Mouse (Mus musculus): ENCODE measurements around the gene Brd3. TPM values are rescaled to one million over a fixed set of nuclear protein-coding genes. Genes with fewer than 3 reads are reported as not detected.

Gene Brd3
- total RNA-seq, 2 experiments from 2014 or later: 20.8 to 32.2 TPM

DNA sequence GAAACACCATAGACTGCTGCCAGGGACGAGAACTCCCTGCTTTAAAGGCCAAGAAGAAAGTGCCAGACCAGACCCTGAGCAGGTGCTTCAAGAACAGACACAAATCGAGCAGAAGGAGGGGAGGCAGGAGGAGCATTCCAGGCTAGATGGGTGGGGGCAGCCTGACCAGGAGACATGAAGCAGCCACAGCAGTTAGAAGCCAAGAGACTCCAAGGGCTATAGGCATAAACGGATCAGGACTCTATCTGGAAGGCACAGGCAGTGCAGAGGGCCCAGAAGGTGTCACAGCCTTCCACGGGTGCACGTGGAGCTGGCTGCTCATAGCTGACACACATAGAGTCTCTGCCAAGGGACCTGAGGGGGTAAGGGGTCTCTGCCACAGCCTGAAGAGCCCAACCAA is 47.3 kb downstream of the Brd3 start:
- TF ChIP-seq CTCF (IDR thresholded peaks at IDR 0.05): no peak
- Histone ChIP-seq H3K4me3 (no peak overlapping the region), H3K27ac (no peak overlapping the region)
- intact Hi-C loops (cut with DNase I): no loop called here
- no peak for DNase-seq

DNA sequence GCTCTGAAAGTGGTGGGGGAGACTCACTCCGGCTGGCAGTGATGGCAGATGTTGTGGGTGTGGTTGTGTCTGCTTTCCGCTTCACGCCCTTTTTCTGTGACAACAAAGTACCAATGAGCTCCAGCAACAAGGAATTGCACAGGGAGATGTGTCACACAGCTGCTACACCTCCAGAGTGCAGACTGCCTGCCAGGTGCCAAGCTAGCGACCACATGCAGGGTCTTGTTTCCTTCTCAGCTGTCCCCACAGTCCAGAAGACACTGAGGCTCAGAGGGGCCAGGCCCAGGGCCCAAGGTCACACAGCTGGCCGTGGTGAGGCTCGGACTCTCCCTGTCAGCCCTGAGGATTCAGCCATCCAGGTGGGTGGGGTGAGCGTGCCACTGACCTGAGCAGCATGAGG is 47.7 kb downstream of the Brd3 start:
- no peak for TF ChIP-seq CTCF (IDR thresholded peaks at IDR 0.05)
- DNase-seq: no peak
- intact Hi-C loops (cut with DNase I): no loop called here

DNA sequence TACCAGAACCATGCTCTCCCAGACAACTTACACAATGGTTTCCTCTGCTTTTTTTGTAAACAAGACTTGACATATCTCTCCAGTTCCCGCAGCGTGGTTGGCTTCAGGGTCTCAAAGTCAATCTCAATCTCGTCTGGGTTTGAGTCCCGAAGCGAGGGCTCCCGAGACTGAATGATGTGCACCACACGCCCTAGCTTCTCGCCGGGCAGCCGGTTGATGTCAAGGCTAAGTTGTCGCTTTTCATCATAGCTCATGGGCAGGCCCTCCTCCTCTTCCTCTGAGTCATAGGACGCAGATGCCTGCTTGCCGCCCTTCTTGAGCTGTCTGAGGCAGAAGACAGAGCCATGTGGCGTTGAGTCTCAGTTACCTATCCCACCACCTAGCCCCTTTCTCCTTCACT is 57.2 kb downstream of the Brd3 start:
- DNase-seq: no peak
- Histone ChIP-seq H3K27ac (no peak overlapping the region), H3K4me3 (no peak overlapping the region)
- no peak for TF ChIP-seq CTCF (IDR thresholded peaks at IDR 0.05)
- intact Hi-C loops (cut with DNase I): no loop called here

More for the DNA sequence above, 47.7 kb downstream of the Brd3 start:
- Histone ChIP-seq H3K27ac (no peak overlapping the region), H3K4me3 (no peak overlapping the region)

DNA sequence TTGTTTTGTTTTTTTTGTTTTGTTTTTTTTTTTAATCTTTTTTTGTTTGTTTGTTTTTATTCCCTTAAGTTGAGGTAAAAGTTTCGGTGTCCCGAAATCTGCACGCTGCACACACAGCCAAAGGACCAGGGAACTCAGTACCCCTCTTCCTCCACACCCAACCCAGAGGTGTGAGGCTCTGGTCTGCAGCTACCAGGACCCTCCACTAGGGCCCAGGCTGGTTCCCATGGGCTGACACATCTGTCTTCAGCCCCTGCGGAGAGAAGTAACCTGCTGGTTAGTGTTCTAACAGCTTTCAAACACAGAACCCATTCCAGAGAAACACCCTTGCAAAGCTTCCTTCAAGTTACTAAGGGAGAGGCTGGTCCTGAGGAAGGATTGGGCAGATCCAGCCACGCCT is 59.7 kb downstream of the Brd3 start:
- intact Hi-C loops (cut with DNase I): no loop called here
- Histone ChIP-seq H3K4me3 (no peak overlapping the region), H3K27ac (no peak overlapping the region)
- no peak for DNase-seq
- peak; percentile 1; the same call in 1 of the 2 replicates for TF ChIP-seq CTCF (IDR thresholded peaks at IDR 0.05)

DNA sequence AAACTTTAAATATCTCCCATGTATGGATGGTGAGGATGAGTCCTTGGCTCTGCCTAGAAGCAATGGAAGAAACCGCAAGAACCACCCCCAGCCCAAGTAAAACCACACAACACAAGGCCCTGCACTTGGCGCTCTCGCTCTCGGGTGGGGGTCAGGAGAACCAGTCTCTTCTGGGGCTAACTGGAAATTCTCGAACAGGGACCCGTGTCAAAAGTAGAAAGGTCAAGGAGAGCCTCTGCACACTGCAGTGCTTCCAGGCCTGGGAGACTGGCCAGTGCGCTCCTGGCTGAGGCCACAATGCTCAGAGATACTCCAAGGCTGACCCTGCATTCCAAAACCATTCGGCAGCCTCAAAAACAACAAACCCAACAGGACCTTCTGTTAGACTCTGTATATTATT is 60.6 kb downstream of the Brd3 start:
- DNase-seq: no peak
- no peak for TF ChIP-seq CTCF (IDR thresholded peaks at IDR 0.05)
- no peak overlapping the region for H3K4me3 ChIP-seq
- intact Hi-C loops (cut with DNase I): no loop called here
- H3K27ac ChIP-seq: no peak overlapping the region

DNA sequence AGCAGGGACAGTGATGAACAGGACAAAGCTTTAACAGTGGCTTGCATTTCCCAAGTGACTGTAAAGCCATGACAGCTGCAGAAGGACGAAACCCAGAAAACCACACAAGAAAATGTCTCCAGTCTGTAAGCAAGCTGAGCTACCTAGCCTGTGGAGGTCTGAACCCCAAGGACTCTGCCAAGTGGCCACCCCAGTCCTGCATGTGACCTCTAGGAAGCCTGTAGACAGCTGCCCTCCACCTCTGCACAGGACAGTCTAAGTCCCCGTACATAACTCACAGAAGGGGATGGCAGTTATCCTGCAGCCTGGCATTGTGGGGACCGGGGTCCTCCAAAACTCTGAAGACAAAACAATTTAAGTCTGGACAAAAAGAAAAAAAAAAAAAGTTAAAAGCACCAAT is 61.6 kb downstream of the Brd3 start:
- intact Hi-C loops (cut with DNase I): no loop called here
- TF ChIP-seq CTCF (IDR thresholded peaks at IDR 0.05): no peak
- DNase-seq: no peak
- H3K4me3 ChIP-seq: no peak overlapping the region
- H3K27ac ChIP-seq: no peak overlapping the region

DNA sequence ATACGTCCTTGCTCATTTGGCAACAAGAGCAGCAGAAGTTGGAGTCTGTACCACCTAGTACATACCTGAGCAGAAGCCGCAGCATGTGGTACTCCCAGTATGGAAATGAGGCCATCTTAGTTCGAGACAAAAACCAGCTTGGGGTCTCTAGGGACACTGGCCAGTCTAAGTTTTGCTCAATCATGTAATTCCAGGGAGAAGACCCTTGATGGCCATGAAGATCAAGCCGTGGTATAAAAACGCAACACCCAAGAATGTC is 64.1 kb downstream of the Brd3 start:
- peak overlapping the region; percentile 80; the same call in 1 of the 2 replicates for H3K4me3 ChIP-seq
- TF ChIP-seq CTCF (IDR thresholded peaks at IDR 0.05): no peak
- H3K27ac ChIP-seq: no peak overlapping the region
- DNase-seq: no peak
- intact Hi-C loops (cut with DNase I): no loop called here

DNA sequence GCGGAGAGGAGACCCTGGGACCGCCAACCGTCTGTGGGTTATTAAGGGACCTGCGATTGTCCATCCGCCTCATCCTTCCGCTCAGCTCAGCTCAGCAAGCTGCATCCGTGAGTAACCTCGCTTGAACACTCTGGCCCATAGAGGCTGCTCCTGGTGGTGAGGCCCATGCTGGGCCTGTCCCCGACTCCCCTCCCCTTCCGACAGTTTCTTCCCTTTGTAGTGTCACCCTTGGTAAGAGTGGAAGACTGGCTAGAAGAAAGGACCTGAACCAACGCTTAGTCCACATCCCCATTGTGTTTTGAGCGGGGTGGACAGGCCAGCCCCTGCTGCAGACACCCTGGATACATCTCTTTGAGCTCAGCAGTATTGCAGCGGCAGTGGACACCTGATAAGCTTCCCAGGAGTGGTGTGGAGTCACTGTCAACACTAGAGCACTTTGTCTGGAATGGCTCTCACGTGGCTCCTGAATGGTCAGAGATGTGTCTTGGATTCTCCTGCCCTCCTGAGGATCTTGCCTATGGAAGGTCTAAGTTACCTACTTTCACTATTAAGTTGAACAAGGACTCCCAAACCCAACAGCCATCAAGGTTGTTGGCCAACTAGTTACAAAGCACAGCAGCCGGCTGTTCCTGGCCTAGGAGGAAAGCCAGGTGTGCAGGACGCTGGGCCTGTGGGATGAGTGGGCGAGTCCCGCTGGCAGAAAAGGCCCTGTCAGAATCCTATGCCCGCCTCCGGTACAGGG is 64.6 kb downstream of the Brd3 start:
- DNase-seq: no peak
- Histone ChIP-seq H3K4me3 (peak overlapping the region; percentile 80), H3K27ac (peak overlapping the region; percentile 68)
- intact Hi-C loops (cut with DNase I): no loop called here
- no peak for TF ChIP-seq CTCF (IDR thresholded peaks at IDR 0.05)

DNA sequence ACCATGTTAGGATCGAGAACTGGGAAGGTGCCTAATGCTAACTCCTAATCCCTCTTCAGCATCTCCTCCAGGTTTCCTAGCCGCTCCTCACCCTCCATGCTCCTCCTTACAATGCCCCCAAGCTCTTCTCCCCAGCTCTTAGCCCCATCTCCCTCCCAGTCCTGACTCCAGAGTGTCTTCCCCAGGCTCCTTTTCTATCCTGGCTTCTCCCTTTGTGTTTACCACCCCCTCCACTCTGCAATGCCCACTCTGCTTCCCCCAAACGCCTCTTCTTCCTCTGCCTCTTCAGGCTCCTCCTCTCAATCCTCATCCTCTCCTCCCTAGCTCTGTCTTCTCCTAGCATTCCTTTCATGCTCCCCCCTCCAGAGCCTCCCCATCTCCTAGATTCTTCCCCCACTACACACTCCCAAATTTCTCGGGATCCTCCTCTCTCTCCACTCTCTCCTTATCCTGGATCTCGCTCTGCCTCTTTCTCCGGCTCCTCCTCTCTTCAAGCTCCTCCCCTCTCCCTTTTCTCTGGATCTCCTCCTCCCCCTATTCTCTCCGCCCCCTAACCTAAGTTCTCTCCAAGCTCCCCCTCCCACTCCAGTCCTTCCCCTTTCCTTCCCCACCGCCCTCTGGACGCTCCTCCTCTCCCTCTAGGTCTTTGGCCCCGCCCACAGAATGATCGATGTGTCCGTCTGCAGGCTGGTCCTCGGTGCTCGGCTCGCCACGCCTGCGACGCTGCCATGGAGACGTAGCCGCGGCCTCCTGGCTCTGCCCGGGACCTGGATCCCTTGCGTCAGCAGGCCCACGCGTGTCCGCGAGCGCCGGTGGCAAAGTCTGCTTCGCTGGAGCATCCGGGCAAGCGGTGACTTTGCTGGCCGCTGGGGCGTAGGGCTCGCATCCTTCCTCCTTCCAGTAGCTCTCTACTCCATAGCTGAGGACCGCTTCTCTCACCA is 65.4 kb downstream of the Brd3 start, which contains the start of gene Brd3os:
Gene Brd3os (plus strand): TSS at position 558 of the 941 bp plus-strand sequence.
- intact Hi-C loops (cut with DNase I): no loop called here
- peak within 1 kb of the TSS; percentile 80 for H3K4me3 ChIP-seq
- DNase-seq: peak; percentile 95
- H3K27ac ChIP-seq: peak within 1 kb of the TSS; percentile 68
- no peak for TF ChIP-seq CTCF (IDR thresholded peaks at IDR 0.05)

DNA sequence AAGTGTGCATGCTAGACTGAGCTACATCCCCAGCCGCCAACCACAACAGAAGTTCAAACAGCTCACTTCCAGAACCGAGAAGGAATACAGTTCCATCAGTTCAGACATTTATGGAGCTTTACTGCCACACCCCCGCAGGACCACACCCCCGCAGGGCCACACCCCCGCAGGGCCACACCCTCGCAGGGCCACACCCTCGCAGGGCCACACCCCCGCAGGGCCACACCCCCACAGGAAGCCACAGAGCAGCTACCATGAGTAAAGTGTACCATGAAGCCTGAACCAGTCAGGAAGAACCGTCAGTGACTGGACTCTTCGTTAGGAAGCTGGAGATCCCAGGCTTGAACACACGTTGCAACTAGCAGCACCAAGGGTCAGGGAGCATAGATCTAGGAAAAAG is 69.2 kb downstream of the Brd3 start:
- no peak for TF ChIP-seq CTCF (IDR thresholded peaks at IDR 0.05)
- no peak for DNase-seq
- Histone ChIP-seq H3K4me3 (no peak overlapping the region), H3K27ac (no peak overlapping the region)
- intact Hi-C loops (cut with DNase I): no loop called here

DNA sequence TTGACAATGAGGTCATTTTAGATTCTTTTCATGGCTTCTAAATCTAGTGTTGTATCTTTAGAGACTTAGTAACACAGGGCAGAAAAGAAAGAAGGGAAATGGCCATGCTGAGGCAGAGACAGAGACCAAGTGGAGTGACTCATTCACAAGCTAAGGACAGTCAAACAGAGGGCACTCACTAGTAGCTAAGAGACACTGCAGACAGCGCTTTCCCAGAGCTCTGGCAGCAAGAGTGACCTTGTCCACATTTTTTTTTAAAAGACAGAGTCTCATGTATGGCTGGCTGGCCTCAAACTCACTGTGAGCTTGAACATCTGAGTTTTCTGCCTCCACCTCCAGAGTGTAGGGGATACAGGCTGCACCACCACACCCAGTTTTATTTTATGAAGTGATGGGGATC is 69.6 kb downstream of the Brd3 start:
- Histone ChIP-seq H3K4me3 (no peak overlapping the region), H3K27ac (no peak overlapping the region)
- intact Hi-C loops (cut with DNase I): no loop called here
- DNase-seq: no peak
- TF ChIP-seq CTCF (IDR thresholded peaks at IDR 0.05): no peak

DNA sequence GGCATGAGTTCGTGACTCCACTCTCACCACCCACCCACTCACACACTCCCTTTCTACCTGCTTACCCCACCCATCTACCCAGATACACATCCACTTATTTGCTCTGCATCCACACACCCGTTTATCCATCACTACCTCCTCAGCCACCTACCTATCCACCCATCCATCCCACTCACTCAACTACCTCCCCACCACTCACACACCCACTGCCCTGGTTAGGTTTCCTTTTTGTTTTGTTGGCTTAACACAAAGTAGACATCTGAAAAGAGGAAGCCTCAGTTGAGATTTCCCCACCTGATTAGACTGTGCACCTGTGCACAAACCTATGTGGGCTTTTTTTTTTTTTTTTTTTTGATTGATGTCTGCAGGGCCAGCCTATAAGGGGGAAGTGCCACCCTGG is 74.9 kb downstream of the Brd3 start:
- TF ChIP-seq CTCF (IDR thresholded peaks at IDR 0.05): no peak
- DNase-seq: no peak
- intact Hi-C loops (cut with DNase I): no loop called here
- H3K27ac ChIP-seq: no peak overlapping the region
- no peak overlapping the region for H3K4me3 ChIP-seq

DNA sequence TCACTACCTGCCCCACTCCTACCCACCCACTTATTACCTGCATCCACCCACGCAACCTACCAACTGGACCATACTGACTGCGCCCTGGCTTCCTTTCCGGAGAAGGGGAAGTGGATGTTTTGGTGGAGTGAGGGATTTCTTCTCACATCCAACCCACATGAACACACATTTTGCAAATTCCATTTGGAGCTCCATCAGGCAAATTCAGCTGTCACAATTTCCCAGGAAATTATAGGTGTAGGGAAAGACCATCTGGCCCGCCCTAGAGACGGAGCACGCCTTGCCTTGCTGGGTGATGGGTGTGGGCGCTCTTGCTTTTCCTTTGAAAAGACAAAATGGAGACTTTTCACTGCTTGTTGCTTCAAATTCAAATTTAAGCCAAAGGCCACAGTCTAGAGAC is 76.8 kb downstream of the Brd3 start:
- Histone ChIP-seq H3K27ac (no peak overlapping the region), H3K4me3 (no peak overlapping the region)
- intact Hi-C loops (cut with DNase I): no loop called here
- no peak for TF ChIP-seq CTCF (IDR thresholded peaks at IDR 0.05)
- DNase-seq: no peak
